Mouse (Mus musculus): ENCODE results near the gene Gfi1b.

Gene Gfi1b

GRCm38 (mm10) chr2:28621111-28621510 lies 671 bp downstream of the Gfi1b start:
- DNase-seq: no peak

- no peak for DNase-seq
Measured at GRCm38 (mm10) chr2:28620522-28620921, 1.3 kb downstream of the Gfi1b start.

GRCm38 (mm10) chr2:28619369-28619768 lies 2.4 kb downstream of the Gfi1b start:
- no peak for DNase-seq

GRCm38 (mm10) chr2:28618777-28619336 lies 2.9 kb downstream of the Gfi1b start:
- DNase-seq: no peak

- DNase-seq: no peak
Measured at GRCm38 (mm10) chr2:28617498-28618486, 4.0 kb downstream of the Gfi1b start.

GRCm38 (mm10) chr2:28616874-28617273 lies 4.9 kb downstream of the Gfi1b start:
- DNase-seq: no peak

GRCm38 (mm10) chr2:28616358-28616757 lies 5.4 kb downstream of the Gfi1b start:
- no peak for DNase-seq

GRCm38 (mm10) chr2:28613599-28613998 lies 8.2 kb downstream of the Gfi1b start:
- DNase-seq: no peak

- no peak for DNase-seq
Measured at GRCm38 (mm10) chr2:28612436-28613063, 9.2 kb downstream of the Gfi1b start.

GRCm38 (mm10) chr2:28611407-28611787 lies 10.4 kb downstream of the Gfi1b start:
- DNase-seq: no peak

GRCm38 (mm10) chr2:28610716-28611406 lies 10.9 kb downstream of the Gfi1b start:
- DNase-seq: no peak

GRCm38 (mm10) chr2:28609851-28610250 lies 11.9 kb downstream of the Gfi1b start:
- no peak for DNase-seq

- no peak for DNase-seq
Measured at GRCm38 (mm10) chr2:28607341-28608165, 14.2 kb downstream of the Gfi1b start.

GRCm38 (mm10) chr2:28606601-28607340 lies 15.0 kb downstream of the Gfi1b start:
- no peak for DNase-seq

GRCm38 (mm10) chr2:28605789-28606541 lies 15.8 kb downstream of the Gfi1b start:
- no peak for DNase-seq

- DNase-seq: no peak
Measured at GRCm38 (mm10) chr2:28603542-28603941, 18.2 kb downstream of the Gfi1b start.

GRCm38 (mm10) chr2:28601720-28602590 lies 19.8 kb downstream of the Gfi1b start:
- DNase-seq: no peak

GRCm38 (mm10) chr2:28599569-28599900 lies 22.2 kb downstream of the Gfi1b start:
- no peak for DNase-seq

GRCm38 (mm10) chr2:28598692-28599568 lies 22.9 kb downstream of the Gfi1b start:
- DNase-seq: no peak
